Mouse (Mus musculus): ENCODE results near the gene Cfap54. TPM values are rescaled to one million over a fixed set of nuclear protein-coding genes. Genes with fewer than 3 reads are reported as not detected.

Gene Cfap54
- polyA plus RNA-seq, 1 experiment from 2014 or later = 0.10 TPM

- no peak overlapping the region for H3K27ac ChIP-seq (ENCODE audit: low read length)
- H3K27me3 ChIP-seq (ENCODE audit: control insufficient read depth, insufficient read depth, low read length) = no peaks in the 10 kb centered on the region
- no peaks in the 10 kb centered on the region for H3K9me3 ChIP-seq (ENCODE audit: control insufficient read depth, low read depth, low read length)
- WGBS = 76% methylated on average over 6 of the region's 6 CpGs
- H3K4me1 ChIP-seq (ENCODE audit: control insufficient read depth, insufficient read depth, low read length) = no peaks in the 10 kb centered on the region
- H3K4me3 ChIP-seq (ENCODE audit: low read depth, low read length) = no peak overlapping the region
- ATAC-seq (ENCODE audit: insufficient number of reproducible peaks, insufficient read depth, low FRiP score, low read depth) = no peak
- no peak overlapping the region for H3K9ac ChIP-seq (replicated peaks; ENCODE audit: low read depth, low read length)
- no peak overlapping the region for H3K4me2 ChIP-seq (replicated peaks; ENCODE audit: low read depth, low read length)
- no peaks in the 10 kb centered on the region for H3K36me3 ChIP-seq (ENCODE audit: control insufficient read depth, insufficient read depth, low read length)
Measured at GRCm38 (mm10) chr10:93090241-93090640, 8.8 kb upstream of the Cfap54 start.

- WGBS = 65% methylated on average over 11 of the region's 11 CpGs
- no peak for ATAC-seq (ENCODE audit: insufficient number of reproducible peaks, insufficient read depth, low FRiP score, low read depth)
Measured at GRCm38 (mm10) chr10:93088396-93089048, 7.1 kb upstream of the Cfap54 start.

GRCm38 (mm10) chr10:93087504-93087903 is 6.1 kb upstream of the Cfap54 start:
- no peaks in the 10 kb centered on the region for H3K4me1 ChIP-seq (ENCODE audit: control insufficient read depth, insufficient read depth, low read length)
- ATAC-seq (ENCODE audit: insufficient number of reproducible peaks, insufficient read depth, low FRiP score, low read depth) = no peak
- WGBS = 85% methylated on average over 7 of the region's 7 CpGs

More at GRCm38 (mm10) chr10:93088396-93089048, 7.1 kb upstream of the Cfap54 start:
- no peak overlapping the region for H3K27ac ChIP-seq (ENCODE audit: low read length)
- H3K4me3 ChIP-seq (ENCODE audit: low read depth, low read length) = no peak overlapping the region
- no peaks in the 10 kb centered on the region for H3K27me3 ChIP-seq (ENCODE audit: control insufficient read depth, insufficient read depth, low read length)
- no peaks in the 10 kb centered on the region for H3K4me1 ChIP-seq (ENCODE audit: control insufficient read depth, insufficient read depth, low read length)
- no peak overlapping the region for H3K9ac ChIP-seq (replicated peaks; ENCODE audit: low read depth, low read length)
- H3K4me2 ChIP-seq (replicated peaks; ENCODE audit: low read depth, low read length) = no peak overlapping the region
- H3K9me3 ChIP-seq (ENCODE audit: control insufficient read depth, low read depth, low read length) = no peaks in the 10 kb centered on the region
- H3K36me3 ChIP-seq (ENCODE audit: control insufficient read depth, insufficient read depth, low read length) = no peaks in the 10 kb centered on the region

GRCm38 (mm10) chr10:93083963-93084340 is 2.5 kb upstream of the Cfap54 start:
- no peaks in the 10 kb centered on the region for H3K9me3 ChIP-seq (ENCODE audit: control insufficient read depth, low read depth, low read length)
- WGBS = 57% methylated on average over 8 of the region's 8 CpGs
- no peak overlapping the region for H3K4me2 ChIP-seq (replicated peaks; ENCODE audit: low read depth, low read length)
- H3K9ac ChIP-seq (replicated peaks; ENCODE audit: low read depth, low read length) = no peak overlapping the region
- no peak overlapping the region for H3K4me3 ChIP-seq (ENCODE audit: low read depth, low read length)
- H3K27me3 ChIP-seq (ENCODE audit: control insufficient read depth, insufficient read depth, low read length) = no peaks in the 10 kb centered on the region
- no peak for ATAC-seq (ENCODE audit: insufficient number of reproducible peaks, insufficient read depth, low FRiP score, low read depth)
- H3K27ac ChIP-seq (ENCODE audit: low read length) = no peak overlapping the region
- H3K4me1 ChIP-seq (ENCODE audit: control insufficient read depth, insufficient read depth, low read length) = no peaks in the 10 kb centered on the region
- H3K36me3 ChIP-seq (ENCODE audit: control insufficient read depth, insufficient read depth, low read length) = no peaks in the 10 kb centered on the region

More at GRCm38 (mm10) chr10:93087504-93087903, 6.1 kb upstream of the Cfap54 start:
- H3K27me3 ChIP-seq (ENCODE audit: control insufficient read depth, insufficient read depth, low read length) = no peaks in the 10 kb centered on the region
- no peak overlapping the region for H3K4me2 ChIP-seq (replicated peaks; ENCODE audit: low read depth, low read length)
- H3K27ac ChIP-seq (ENCODE audit: low read length) = no peak overlapping the region
- H3K9me3 ChIP-seq (ENCODE audit: control insufficient read depth, low read depth, low read length) = no peaks in the 10 kb centered on the region
- no peaks in the 10 kb centered on the region for H3K36me3 ChIP-seq (ENCODE audit: control insufficient read depth, insufficient read depth, low read length)
- no peak overlapping the region for H3K9ac ChIP-seq (replicated peaks; ENCODE audit: low read depth, low read length)
- H3K4me3 ChIP-seq (ENCODE audit: low read depth, low read length) = no peak overlapping the region

- no peaks in the 10 kb centered on the region for H3K9me3 ChIP-seq (ENCODE audit: control insufficient read depth, low read depth, low read length)
- no peak for ATAC-seq (ENCODE audit: insufficient number of reproducible peaks, insufficient read depth, low FRiP score, low read depth)
- no peak overlapping the region for H3K9ac ChIP-seq (replicated peaks; ENCODE audit: low read depth, low read length)
- H3K4me3 ChIP-seq (ENCODE audit: low read depth, low read length) = no peak overlapping the region
- no peak overlapping the region; the same call in 1 of the 2 replicates for H3K4me2 ChIP-seq (replicated peaks; ENCODE audit: low read depth, low read length)
- 16% methylated on average over 17 of the region's 17 CpGs for WGBS
- H3K36me3 ChIP-seq (ENCODE audit: control insufficient read depth, insufficient read depth, low read length) = no peaks in the 10 kb centered on the region
- H3K4me1 ChIP-seq (ENCODE audit: control insufficient read depth, insufficient read depth, low read length) = no peaks in the 10 kb centered on the region
- no peaks in the 10 kb centered on the region for H3K27me3 ChIP-seq (ENCODE audit: control insufficient read depth, insufficient read depth, low read length)
- H3K27ac ChIP-seq (ENCODE audit: low read length) = no peak overlapping the region
Measured at GRCm38 (mm10) chr10:93083198-93083962, 2.0 kb upstream of the Cfap54 start.

GRCm38 (mm10) chr10:93079486-93079885 is 1.9 kb downstream of the Cfap54 start:
- Histone ChIP-seq H3K9ac (replicated peaks; ENCODE audit: low read depth, low read length) (no peak overlapping the region), H3K9me3 (ENCODE audit: control insufficient read depth, low read depth, low read length) (no peaks in the 10 kb centered on the region), H3K4me3 (ENCODE audit: low read depth, low read length) (no peak overlapping the region), H3K36me3 (ENCODE audit: control insufficient read depth, insufficient read depth, low read length) (no peaks in the 10 kb centered on the region), H3K27me3 (ENCODE audit: control insufficient read depth, insufficient read depth, low read length) (no peaks in the 10 kb centered on the region), H3K27ac (ENCODE audit: low read length) (no peak overlapping the region), H3K4me2 (replicated peaks; ENCODE audit: low read depth, low read length) (no peak overlapping the region), H3K4me1 (ENCODE audit: control insufficient read depth, insufficient read depth, low read length) (no peaks in the 10 kb centered on the region)
- 88% methylated on average over 3 of the region's 3 CpGs for WGBS
- no peak for ATAC-seq (ENCODE audit: insufficient number of reproducible peaks, insufficient read depth, low FRiP score, low read depth)

GRCm38 (mm10) chr10:93077935-93078479 is 3.4 kb downstream of the Cfap54 start:
- ATAC-seq (ENCODE audit: insufficient number of reproducible peaks, insufficient read depth, low FRiP score, low read depth) = no peak

DNA sequence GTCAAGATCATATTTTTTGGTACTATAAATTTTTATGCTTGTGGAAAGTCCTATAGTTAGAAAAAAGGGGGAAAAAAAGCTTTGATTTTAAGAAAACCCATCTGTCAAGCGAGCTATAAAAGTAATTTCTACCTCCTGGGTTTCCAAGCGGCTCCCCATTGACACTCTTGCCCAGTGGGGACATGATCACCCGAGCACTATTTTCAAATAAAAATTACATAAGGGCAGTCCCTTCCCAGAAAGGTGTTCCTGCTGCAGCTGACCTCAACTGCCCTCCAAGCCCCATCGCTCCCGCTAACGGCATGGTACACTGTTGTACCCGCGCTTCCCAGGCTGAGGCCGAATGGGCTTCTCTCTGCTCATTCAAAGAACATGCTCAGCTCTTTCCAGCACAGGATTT is 5.0 kb downstream of the Cfap54 start:
- H3K4me1 ChIP-seq (ENCODE audit: control insufficient read depth, insufficient read depth, low read length) = no peaks in the 10 kb centered on the region
- H3K4me2 ChIP-seq (replicated peaks; ENCODE audit: low read depth, low read length) = no peak overlapping the region
- H3K27ac ChIP-seq (ENCODE audit: low read length) = no peak overlapping the region
- H3K27me3 ChIP-seq (ENCODE audit: control insufficient read depth, insufficient read depth, low read length) = no peaks in the 10 kb centered on the region
- no peaks in the 10 kb centered on the region for H3K36me3 ChIP-seq (ENCODE audit: control insufficient read depth, insufficient read depth, low read length)
- no peak overlapping the region for H3K9ac ChIP-seq (replicated peaks; ENCODE audit: low read depth, low read length)
- ATAC-seq (ENCODE audit: insufficient number of reproducible peaks, insufficient read depth, low FRiP score, low read depth) = no peak
- 89% methylated on average over 9 of the region's 9 CpGs for WGBS
- no peaks in the 10 kb centered on the region for H3K9me3 ChIP-seq (ENCODE audit: control insufficient read depth, low read depth, low read length)
- H3K4me3 ChIP-seq (ENCODE audit: low read depth, low read length) = no peak overlapping the region

More at GRCm38 (mm10) chr10:93077935-93078479, 3.4 kb downstream of the Cfap54 start:
- no peak overlapping the region for H3K27ac ChIP-seq (ENCODE audit: low read length)
- H3K4me3 ChIP-seq (ENCODE audit: low read depth, low read length) = no peak overlapping the region
- no peaks in the 10 kb centered on the region for H3K27me3 ChIP-seq (ENCODE audit: control insufficient read depth, insufficient read depth, low read length)
- no peak overlapping the region for H3K4me2 ChIP-seq (replicated peaks; ENCODE audit: low read depth, low read length)
- WGBS = 76% methylated on average over 11 of the region's 11 CpGs
- no peaks in the 10 kb centered on the region for H3K4me1 ChIP-seq (ENCODE audit: control insufficient read depth, insufficient read depth, low read length)
- H3K9ac ChIP-seq (replicated peaks; ENCODE audit: low read depth, low read length) = no peak overlapping the region
- no peaks in the 10 kb centered on the region for H3K36me3 ChIP-seq (ENCODE audit: control insufficient read depth, insufficient read depth, low read length)
- H3K9me3 ChIP-seq (ENCODE audit: control insufficient read depth, low read depth, low read length) = no peaks in the 10 kb centered on the region

Data from stomach, embryonic 14.5 days (tissue).